Mouse (Mus musculus) urinary bladder, postnatal 14 days (tissue): ENCODE measurements at regions not wholly inside any gene's neighbourhood (a gene's known extent, or its start where the extent isn't known, plus 50 kb on each side); places are given as distances from the start of the nearest gene placed in this dataset.

Source experiments
- DNase-seq: peaks from one replicate; pipeline ENCODE4 v3.0.0; 2021; ENCODE audit warnings: low spot score

DNA sequence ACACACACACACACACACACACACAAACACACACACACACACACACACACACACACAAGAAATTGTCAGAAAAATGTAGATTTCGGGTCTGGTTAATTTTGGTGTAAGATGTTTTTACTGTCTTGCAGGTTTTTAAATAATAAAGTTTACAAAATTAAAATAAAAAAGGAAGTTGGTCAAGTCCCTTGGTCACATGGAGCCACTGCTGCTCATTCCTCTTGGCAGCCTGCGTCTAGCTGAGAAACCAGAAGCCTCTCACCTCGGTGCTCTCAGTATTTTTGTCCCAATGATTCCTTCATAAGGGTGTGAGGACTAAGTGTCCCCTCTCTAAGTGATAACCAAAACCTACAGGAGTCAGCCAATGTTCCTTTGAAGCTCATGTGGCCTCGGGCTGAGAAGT is 76.8 kb upstream of the Smg1 start:
- no peak for DNase-seq

DNA sequence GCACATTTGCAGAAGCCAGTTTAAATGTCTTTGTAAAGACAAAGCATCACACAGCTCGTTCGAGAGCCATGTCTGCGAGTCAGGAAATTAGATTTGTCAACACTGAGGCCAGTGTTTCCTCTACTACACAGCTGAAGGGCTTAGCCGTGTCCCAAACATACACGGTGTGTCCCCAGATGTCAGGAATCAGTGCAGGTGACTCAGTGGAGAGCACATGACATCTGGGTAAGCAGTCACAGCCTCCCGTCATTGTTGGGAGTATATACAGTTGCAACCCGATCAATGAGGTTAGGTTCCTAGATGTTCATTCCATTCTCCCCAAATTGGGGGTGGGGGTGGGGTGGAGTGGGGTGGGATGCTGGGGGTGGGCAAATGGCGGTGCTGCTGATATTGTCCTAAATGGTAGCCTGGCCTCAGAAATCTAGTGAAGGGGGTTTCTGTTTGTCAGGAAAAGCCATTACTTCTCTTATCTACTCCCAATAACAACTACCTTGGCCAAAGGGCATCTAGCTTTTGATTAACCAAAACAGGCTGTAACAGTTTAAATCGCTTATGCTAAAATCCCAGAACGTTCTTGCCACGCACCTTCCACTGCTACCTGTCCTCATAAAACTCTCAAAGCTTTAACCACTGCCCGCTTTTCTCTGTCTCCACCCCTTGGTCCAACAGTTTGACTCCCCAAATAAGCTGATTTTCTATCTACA is 75.1 kb upstream of the Smg1 start:
- no peak for DNase-seq

DNA sequence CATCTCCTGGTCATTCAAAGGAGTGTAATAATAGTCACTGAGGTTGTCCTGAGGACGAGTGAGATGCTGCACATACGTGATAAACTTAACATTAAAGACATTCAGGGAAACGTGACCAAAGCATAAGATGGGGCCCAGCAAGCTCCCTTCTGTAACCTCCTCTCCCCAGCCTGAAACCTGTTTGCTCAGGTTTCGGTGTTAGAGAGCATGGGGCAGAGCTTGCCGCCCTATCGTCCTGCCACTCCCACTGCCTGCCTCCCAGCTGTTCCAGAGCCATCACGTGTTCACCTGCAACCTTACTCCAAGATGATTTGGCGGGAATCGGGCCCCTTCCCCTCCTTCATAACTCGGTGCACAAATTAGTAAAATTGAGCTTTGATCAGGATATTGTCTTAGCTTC is 71.4 kb upstream of the Smg1 start:
- peak; percentile 20 for DNase-seq

- DNase-seq: no peak
These were observed 70.8 kb upstream of the Smg1 start for GRCm38 (mm10) chr7:118314228-118314658.

DNA sequence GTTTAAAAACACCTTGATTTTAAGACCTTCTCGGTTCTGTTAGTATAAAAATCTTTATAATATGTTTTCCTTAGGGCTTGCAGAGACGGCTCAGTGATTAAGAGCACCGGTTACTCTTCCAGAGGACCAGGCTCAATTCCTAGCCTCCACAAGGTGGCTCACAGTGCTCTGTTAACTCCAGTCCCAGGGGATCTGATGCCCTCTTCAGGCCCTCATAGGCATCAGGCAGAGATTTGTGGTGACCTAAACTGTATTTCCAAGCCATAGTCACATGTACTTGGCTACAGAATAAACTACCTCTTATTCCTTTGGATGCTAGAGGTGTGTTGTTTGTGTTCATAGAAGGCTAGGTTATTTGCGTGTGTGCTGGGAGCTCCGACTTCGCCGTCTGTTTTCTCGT is 70.3 kb upstream of the Smg1 start:
- peak; percentile 16 for DNase-seq

GRCm38 (mm10) chr7:118309733-118310132 is 66.3 kb upstream of the Smg1 start:
- DNase-seq: no peak

- DNase-seq: no peak
These were observed 65.4 kb upstream of the Smg1 start for GRCm38 (mm10) chr7:118308882-118309281.

GRCm38 (mm10) chr7:118304812-118305211 is 61.3 kb upstream of the Smg1 start:
- DNase-seq: peak; percentile 81

- no peak for DNase-seq
These were observed 60.9 kb upstream of the Smg1 start for GRCm38 (mm10) chr7:118304338-118304737.

- DNase-seq: no peak
These were observed 60.5 kb upstream of the Smg1 start for GRCm38 (mm10) chr7:118303921-118304320.

DNA sequence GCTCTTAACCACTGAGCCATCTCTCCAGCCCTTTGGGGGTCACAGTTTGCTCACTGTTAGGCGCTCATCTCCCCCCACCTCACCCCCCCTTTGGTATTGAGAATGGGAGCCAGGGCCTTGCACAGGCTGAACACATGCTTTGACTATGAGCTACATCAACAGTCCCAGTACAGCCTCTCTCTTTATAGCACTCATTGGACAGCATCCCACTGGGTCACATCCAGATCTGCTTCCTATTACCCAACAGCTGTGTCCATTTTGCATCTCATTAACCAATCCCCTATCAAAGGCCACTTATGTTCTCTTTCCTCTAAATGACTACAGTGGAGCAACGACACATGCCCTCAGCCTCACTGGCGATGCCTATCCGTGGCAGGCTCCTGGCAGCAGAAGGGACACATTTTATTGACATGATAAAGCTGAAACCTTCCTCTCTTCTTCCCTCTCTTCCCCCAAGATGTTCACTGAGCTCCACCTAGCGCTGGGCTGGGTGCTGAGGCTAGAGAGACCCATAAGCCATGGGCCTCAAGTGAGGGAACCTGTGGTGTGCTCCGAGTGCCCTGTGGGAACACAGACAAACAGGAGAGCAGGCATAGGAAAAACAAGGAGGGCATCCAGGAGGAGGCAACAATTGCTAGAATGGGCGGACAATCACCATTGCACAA is 57.3 kb upstream of the Smg1 start:
- peak; percentile 35 for DNase-seq

DNA sequence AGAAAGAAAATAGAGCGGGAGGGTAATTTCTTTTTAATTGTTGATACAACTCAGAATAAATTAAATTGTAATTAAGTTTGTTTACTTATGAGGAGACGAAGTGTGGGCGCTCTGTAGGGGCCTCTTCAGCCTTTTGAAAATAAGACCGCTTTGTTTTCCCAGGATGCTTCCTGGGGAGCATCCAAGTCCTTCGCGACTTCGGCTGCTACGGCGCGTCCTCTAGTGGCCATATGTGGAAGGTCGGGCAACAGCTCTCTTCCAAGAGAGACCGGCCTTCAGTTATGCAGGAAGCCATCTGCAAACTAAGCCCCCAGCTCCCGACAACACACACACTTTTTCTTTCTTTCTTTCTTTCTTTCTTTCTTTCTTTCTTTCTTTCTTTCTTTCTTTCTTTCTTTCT is 54.1 kb upstream of the Smg1 start:
- DNase-seq: peak; percentile 86

DNA sequence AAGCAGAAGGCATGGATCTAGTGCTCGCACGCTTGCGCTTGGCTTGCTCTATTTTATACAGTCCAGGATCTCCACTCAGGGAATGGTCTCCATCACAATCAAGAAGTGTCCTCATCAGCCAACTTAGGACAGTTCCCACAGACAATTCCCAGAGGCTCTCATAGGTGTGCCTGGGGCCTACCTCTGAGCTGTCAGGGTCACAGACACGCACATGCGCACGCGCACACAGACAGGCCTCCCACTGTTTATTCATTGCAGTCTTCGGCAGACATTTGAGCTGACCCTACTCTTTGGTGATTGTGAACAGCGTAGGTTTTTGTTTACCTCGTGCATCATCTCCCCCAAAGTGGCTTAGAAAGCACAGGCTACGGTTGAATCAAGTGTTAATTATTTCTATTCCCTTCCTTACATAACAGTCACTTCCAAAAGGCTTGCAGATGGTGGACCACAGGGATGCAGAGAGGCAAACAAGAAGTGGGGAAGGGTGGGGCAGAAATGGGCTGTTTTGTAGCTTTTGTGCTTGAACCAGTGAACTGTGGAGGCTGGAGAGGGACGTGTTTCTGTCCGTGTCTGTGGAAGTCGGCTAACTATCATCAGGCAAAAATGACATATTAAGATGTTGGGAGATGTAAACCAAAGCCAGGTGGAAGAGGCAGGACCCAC is 53.5 kb upstream of the Smg1 start:
- no peak for DNase-seq

- no peak for DNase-seq
These were observed 52.4 kb upstream of the Smg1 start for GRCm38 (mm10) chr7:118295855-118296254.

DNA sequence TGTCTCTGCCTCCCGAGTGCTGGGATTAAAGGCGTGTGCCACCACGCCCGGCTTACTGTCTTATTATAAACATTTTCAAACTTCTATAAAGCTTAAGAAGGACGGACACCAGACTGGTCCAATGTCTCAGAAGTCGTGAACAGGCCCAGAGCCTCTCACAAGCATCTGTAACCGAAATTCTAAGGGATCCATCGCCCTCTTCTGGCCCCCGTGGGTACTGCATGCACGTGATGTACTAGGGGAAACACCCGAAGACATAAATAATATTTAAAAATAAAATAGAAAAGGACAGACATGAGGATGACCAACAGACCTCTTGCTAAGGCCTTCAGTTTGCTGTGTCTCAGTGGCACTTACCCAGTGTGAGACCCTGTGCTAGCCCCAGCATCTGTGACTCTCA is 51.8 kb upstream of the Smg1 start:
- no peak for DNase-seq

- no peak for DNase-seq
These were observed 51.2 kb upstream of the Smg1 start for GRCm38 (mm10) chr7:118294637-118295036.
